Mouse (Mus musculus): Measurements from ENCODE around the gene Eya3.

Gene Eya3

DNA sequence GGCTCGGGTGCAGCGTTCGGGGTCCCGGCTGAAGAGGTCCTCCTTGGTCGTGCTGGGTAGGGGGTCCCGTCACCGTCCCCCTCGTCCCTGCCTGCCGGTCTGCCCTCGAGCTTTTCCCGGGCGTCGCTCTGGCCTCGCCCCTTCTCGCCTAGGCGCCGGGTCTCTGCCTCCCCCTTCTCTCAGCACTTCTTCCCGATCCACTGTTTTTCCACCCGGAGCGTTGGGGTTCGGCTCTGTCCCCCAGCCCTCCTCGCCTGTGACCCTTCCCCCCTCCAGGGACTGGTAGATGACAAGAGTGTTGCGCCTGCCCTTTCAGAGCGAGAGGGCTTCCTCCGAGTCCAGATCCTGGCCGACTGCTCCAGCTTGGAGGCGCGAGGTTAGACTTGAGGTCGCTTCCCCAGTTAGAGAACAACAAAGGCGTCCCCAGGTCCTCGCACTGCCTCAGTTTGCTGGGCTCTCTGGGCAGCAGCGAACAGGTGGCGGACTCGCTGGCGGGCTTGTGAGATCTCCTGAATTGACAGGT is 465 bp downstream of the Eya3 start:
- in situ Hi-C loops (cut with MboI, MseI), result no loop called here

DNA sequence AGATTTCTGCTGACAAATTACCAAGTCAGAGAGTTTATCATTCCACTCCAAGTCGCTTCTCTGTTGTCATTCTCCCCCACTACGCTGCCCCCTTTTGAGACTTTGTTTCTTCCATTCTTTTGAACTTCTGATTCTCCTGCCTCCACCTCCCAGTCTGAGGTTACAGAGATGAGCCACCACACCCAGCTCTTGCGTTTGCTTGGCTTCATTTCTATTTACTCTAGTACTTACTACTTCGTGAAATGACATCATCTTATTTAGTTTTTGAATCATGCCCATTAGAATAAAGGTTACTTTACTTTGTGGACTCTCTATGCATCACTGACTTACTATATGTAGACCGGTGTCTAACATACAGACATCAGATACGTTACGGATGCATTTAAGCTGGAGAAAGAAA is 8.7 kb downstream of the Eya3 start:
- in situ Hi-C loops (cut with MboI, MseI), result no loop called here

DNA sequence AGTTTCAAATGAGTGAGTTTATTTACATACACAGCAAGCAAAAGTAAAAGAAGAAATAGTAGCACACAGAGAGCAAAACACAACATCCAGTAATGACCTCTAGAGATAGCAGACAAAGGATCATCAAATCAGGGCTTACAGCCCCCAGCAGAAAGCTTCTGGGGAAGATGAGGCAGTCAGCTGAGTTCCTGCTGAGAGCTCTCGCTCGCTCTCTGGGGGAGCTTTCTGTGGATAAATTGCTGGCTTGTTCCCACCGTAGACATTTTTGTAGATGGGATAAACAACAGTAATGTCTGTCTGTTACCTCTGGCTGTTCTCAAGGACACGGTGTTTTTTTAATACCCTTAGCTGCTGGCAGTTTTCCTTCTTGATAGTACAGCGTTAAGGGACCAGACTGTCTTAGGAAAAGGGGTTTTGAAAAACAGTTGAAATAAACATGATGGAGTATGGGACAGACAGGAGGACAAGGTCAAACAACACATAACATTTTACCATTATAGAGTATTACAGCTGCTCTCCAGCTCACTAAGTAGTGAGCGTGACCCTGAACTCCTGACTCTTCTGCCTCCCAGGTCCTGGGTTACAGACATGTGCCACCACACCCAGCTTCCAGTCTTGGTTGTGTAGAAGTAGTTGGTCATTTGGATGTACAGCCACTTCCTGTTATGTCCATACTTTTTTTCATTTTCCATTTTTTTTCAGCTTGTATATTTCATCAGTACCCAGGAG is 10.6 kb downstream of the Eya3 start:
- in situ Hi-C loops (cut with MboI, MseI), result no loop called here

DNA sequence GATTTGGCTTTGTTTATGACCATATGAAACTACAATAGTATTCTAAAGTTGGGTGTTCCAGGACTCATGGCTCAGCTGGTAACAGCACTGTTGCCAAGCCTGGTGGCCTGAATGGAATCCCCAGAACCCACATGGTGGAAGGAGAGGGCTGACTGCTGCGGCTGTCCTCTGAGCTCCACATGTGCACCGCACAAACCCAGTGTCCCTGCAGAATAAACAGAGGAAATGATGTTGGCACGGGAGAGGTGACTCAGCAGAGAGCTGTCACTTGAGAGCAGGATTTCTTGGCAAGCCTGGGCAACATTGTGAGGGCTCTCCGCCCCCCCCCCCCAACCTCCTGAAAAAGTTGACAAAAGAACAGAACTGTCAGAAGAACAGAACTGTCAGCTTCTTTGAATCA is 14.1 kb downstream of the Eya3 start:
- in situ Hi-C loops (cut with MboI, MseI), result no loop called here

DNA sequence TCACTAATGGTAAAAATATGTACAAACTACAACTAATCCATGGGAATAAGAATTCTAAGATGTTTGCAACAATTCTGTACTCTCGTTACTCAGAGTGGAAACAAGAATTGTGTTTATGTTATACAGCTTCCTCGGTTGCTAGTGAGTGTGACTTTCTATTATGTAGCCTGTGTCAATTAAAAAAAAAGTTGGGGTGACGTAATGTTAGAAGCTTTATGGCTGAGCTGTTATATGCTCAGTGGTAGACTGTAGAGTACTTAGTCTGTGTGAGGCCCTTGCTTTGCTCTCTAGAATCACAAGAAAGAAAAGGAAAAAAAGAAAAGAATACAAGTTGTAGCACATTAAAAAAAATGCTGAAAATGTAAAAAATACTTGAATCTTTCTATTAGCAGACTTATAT is 15.0 kb downstream of the Eya3 start:
- in situ Hi-C loops (cut with MboI, MseI), result no loop called here

DNA sequence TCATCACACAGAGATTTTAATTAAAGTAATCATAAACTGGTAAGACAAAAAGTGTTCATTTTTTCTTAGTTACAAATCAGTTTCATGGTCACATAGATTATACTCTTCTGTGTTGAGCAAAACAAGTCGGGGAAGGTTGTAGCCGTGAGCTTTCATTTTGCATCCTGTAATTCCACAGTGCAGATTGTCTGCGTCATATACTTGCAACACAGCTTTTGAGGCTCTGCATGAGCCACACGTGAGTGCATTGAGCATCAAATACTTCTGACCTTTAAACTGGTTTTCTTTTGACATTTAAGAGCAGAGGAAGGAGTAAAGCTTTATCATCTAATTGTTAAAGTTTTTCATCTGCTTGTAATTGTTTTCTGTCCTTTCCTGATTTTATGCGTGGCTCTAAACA is 16.5 kb downstream of the Eya3 start:
- in situ Hi-C loops (cut with MboI, MseI), result no loop called here

DNA sequence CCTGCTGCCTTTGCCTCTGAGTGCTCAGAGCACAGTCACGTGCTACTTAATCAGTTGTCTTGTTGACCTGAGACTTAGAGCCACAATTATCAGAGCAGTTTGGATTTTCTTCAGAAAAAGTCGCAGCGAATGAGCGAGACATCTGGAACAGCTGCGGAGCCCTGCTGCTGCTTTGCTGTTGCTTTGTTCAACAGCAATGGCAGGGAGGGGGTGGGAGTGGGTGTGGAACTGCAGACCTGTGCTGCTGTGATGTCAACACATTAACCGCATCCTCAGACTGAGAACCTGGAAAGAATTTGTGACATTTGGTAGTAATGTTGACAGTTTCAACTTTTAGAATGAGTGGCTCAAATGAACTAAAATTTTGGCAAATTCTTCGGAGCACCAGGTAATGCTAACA is 20.3 kb downstream of the Eya3 start:
- in situ Hi-C loops (cut with MboI, MseI), result no loop called here

DNA sequence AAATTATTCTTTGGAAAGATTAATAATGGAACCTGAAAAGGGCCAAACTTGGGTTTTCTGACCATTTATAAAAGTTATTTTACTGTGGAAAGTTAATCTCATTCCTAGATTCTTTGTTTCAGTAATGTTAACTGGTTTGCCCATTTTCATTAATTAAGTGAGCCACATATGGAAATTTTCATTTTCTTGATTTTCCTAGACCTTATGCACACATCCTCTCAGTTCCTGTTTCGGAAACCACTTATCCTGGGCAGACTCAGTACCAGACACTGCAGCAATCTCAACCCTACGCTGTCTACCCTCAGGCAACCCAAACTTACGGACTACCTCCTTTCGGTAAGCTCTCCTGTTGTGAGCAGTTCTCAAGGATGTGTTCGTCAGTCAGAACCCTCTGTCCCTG is 33.9 kb downstream of the Eya3 start:
- in situ Hi-C loops (cut with MboI, MseI), result no loop called here

DNA sequence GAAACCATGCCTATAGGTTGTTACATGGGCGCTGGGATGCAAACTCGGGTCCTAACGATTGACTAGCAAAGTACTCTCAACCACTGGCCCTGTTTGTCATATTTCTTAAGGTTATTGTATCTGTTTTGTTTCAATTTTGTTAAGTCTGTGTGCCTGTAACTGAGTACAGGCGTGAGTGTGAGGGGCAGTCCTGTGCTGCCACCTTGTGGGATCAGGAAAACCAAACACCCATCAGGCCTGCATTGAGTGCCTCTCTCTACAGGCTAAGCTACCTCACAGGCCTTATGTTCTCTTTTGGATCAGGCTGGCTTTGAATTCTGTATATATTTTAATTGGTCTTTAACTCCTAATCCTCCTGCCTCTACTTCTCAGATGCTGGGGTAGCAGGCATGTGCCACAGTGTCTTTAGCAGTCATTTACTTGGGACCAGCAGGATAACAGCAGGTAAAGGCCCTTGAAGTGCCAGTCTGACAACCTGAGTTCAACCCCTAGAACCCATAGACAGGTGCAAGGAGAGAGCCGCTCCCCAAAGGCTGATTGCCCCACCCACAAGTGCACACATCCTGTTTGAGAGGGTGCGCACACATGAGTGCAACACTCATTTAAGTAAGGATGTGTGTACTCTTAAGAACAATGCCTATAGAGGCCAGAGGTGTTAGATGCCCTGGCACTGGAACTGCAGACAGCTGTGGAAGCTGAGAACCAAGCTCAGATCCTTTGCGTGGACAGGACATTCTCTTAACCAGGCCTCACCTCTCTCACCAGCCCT is 38.2 kb downstream of the Eya3 start:
- in situ Hi-C loops (cut with MboI, MseI), result no loop called here

DNA sequence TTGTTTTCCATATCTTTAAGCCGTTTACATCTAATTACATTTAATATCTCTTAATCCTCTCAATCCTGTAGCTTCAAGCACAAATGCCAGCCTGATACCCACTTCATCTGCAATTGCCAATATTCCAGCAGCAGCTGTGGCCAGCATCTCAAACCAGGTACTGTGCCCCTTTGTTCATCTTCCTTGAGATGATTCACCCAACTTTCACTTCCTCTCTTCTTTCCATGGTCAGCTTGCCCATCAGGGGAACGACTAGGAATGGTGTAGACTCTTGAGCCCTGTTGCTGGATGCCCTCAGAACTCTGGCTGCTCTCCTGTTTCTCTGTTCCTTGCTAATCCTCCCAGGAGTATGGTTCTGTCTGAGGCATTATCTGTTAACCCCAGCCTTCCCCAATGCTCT is 50.8 kb downstream of the Eya3 start:
- in situ Hi-C loops (cut with MboI, MseI), result no loop called here

DNA sequence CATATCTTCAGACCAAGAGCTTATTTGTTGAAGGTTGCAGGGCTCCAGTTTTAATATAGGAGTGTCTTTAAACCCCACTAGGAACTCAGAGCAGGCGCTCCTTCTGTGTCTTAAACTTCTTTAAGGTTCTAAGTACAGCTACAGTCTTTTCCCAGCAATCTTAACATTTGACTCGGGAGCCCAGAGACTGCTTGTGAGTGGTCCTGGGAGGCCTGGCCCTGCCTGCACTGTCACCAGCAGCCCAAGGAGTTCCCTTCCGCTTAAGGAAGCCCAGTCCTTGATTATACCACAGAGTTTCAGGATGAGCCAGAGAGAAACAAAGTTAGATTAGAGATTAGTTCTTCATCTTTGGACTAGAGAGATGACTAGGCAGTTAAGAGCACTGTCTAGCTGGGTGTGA is 54.6 kb downstream of the Eya3 start:
- in situ Hi-C loops (cut with MboI, MseI), result no loop called here

DNA sequence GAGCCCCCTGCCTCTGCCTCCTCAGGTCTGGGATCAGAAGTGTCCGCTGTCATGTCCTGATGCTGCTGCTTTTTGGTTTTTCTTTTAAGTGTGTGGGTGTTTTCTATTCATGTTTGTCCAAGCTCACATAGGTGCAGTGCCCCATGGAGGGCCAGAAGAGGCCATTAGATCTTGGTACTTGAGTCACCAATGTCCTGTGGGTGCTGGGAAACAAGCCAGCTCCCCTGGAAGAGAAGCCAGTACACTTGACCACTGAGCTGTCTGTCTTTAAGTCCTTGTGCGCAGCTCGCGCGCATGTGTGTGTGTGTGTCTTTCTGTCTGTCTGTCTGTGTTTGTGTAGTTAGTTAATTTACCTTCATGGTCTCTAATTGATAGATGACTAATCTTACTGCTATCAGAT is 63.3 kb downstream of the Eya3 start:
- in situ Hi-C loops (cut with MboI, MseI), result no loop called here

DNA sequence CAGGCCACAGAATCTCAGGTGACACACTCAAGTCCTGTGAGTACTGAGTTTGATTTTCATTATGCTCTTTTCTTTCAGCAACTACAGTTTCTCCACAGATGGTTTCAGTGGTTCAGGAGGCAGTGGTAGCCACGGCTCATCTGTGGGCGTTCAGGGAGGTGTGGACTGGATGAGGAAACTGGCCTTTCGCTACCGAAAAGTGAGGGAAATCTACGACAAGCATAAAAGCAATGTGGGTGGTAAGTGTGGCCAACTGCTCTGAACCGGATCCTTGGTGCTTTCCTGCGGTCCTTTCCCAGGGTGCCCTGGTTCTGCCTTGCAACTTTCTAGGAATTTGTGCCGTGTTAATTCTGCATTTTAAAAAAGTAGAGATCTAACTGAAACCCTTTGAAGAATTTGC is 68.1 kb downstream of the Eya3 start:
- in situ Hi-C loops (cut with MboI, MseI), result no loop called here

DNA sequence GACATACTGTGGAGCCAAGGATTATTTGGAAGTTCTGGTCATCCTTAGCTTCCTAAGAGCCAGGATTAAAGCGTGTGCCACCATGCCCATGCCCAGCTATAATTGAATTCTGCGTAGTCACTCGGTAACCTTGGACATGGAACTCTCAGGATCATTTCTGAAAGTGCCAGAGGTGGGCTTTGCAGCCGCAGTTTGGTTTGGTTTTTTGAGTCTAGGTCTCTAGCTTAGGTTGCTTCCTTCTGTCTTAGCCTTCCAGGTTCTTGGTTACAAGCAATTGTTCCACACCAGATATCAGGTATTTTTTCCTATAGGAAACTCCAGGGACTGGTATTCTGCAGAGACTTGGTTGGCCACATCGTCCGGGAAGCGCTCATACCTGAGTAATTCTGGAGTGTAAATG is 74.4 kb downstream of the Eya3 start:
- in situ Hi-C loops (cut with MboI, MseI), result no loop called here

DNA sequence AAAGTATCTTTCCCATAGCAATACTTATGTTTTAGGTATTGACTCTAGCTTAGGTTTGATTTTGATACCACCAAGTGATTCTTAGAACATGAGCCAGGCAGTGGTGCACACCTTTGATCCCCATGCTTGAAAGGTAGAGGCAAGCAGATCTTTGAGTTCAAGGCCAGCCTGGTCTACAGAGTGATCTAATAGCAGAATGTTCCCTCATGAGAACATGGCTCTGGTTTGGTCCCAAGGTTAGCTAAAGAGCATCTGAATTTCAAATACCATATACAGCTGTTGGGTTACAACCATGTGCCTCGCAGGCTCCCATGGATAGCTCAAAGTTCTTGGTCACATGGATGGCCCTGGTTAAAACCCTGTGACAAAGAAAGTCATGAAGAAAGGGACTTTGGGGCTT is 79.5 kb downstream of the Eya3 start:
- in situ Hi-C loops (cut with MboI, MseI), result no loop called here

DNA sequence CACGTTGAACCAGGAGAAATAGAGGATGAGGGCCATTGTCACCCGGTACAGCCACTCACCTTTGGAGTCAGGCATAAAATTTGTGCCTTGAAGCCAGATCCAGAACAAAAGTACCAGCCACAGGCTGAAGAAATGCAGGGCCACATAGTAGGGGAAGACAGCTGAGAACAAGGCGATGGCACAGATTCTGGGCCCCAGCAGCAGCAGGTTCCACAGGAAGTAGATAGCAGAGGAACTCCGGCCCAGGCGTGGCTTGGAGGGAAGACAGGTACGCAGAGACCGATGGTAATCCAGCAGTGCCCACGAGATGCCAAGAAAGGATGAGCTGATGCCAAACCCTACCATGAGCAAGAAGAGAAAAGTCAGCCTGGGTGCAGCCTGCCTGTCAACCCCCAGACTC is 89.4 kb downstream of the Eya3 start:
- in situ Hi-C loops (cut with MboI, MseI), result loop anchor here in 1 of 2 experiments (10.0 kb wide), 1 partner anchor 483 kb away; no protein-coding TSS in a partner anchor

DNA sequence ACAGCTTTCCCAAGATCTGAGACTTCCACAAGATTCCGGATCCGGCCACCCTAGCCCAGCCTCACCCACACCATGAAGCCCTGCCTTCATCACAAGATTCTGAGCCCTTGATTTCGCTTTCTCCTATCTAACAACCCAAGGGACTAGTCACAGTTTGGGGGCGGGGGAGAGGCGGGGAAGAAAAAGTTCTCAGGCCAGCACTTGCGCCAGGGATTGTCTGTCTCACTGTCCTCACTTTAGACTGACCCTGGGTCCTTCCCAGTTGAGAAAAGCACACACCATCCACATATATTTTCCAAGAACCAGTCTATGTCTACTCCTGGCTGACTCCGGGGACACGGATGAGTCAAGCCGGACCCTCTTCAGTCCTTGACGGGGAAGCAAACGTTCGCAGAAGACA is 92.8 kb downstream of the Eya3 start:
- in situ Hi-C loops (cut with MboI, MseI), result no loop called here

DNA sequence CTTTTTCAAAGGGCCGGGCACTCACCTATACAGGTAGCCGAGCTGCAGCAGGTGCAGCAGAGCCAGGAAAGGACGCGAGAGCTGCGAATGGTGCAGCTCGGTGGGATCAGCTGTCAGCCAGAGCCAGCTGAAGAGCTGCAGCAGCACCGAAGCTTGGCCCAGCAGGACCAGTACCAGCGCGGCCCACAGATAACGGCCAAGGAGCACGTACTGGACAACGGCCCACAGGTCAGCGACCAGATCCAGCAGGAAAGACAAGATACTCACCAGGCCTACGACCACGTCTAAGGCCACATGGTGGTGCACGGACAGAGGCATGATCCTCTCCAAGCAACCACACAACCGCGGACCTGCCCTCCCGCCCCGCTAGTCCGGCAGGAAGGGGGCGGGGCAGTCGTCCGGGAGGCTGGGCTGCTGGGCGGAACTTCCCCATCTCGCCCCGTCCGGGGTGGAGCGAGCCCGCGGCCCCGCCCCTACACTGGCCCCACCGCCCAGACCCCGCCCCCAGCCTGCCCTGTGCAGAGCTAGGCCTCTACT is 93.4 kb downstream of the Eya3 start, which contains the start of gene Xkr8:
Xkr8 (minus strand) TSS at position 399 of the 537 bp plus-strand sequence.
- in situ Hi-C loops (cut with MboI, MseI), result no loop called here

DNA sequence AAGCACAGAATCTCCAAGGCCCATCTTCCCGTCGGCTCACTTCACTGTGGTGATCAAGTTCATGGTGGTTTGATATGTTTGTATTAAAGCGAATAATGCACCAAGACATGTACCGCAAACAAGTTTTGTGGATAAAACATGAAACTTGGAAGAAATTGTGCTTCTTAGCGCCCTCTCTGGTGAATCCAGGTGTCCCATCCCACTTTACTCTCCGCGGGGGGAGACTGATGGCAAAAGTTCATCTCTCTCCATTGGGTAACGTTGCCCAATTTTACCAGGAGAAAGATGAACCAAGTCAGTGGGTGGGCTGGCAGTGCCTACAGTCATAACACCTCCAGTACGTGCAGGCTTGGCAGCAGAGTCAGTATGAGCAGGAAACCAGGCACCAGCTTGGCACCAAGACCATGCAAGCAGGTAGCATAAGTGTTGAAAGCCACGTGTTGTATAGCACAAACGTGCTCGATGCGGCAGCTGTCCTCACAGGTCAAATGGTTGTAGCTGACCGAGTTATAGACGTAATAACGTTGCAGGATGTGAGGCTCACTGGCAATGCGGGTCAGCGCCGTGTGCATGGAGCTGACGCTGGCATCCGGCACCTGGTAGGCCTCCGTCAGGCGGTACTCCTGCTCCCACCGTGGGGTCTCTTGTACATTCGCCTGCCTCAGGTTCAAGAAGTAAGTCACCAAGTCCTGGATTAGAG is 94.4 kb downstream of the Eya3 start:
- in situ Hi-C loops (cut with MboI, MseI), result no loop called here

DNA sequence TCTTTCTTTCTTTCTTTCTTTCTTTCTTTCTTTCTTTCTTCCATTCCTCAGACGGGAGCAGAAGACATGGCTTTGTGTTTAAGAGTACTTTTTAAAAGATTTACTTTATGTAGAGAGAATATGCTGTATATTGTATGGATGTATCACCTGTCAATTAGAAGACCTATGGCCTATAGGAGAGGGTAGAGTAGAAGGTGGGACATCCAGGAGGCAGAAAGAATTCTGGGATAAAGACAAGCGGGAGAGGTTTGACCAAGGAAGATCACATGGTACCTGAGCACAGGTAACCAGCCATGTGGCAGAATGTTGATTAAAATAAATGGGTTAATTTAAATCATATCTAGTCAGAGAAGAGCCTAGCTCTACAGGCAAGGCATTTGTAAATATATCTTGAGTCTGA is 96.0 kb downstream of the Eya3 start:
- in situ Hi-C loops (cut with MboI, MseI), result no loop called here

DNA sequence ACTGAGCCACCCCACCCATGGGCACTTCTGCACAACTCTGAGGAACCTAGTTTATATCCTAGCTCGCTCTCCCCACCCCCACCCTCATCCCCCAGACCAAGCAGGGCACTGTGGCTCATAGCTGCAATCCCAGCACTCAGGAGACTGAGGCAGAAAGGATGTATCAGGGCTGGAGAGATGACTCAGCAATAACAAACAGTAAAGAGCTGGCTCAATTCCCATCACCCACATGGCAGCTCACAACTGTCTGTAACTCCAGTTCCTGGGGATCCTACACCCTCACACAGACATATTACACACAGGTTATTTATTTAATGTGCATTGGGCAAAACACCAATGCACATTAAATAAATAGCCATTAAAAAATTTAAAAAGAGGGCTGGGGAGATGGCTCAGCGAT is 96.6 kb downstream of the Eya3 start:
- in situ Hi-C loops (cut with MboI, MseI), result no loop called here

DNA sequence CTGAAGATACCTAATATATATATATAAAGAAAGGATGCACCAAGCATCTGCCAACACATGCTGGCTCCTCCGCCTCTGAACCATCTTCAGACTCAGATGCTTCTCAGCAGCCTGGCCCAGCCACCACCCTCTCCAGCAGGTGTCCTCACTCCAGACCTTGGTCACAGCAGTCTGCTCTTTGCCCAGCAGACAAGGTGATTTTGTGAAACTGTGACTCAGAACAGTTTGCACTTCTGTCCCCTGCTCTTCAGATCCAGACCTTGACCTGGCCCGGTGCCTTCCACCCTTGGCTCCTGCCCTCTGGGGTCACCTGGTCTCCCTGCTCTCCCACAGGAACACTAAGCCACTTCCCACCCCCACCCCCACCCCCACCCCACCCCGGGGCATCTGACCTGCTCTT is 97.1 kb downstream of the Eya3 start:
- in situ Hi-C loops (cut with MboI, MseI), result no loop called here
